Mouse (Mus musculus) midbrain, embryonic 14.5 days (tissue): ENCODE data around the gene Hvcn1. TPM values are rescaled to one million over a fixed set of nuclear protein-coding genes. Genes with fewer than 3 reads are reported as not detected.
"Not testable (repeated sequence)": the region's sequence is repeated elsewhere in the genome, so short reads cannot be mapped to it uniquely, and the experiment has no call there.

Experiments used
- ATAC-seq: fragments of 200-750 bp; cut with Nextera tagmentation; 2 replicates; pipeline ENCODE4 v1.8.0; 2017; ENCODE audit warnings: moderate number of reproducible peaks, moderate library complexity; ENCODE audit not compliant: low FRiP score, low TSS enrichment
- DNase-seq: peaks from one replicate; pipeline ENCODE4 v3.0.0-alpha.2; 2015
- H3K27ac ChIP-seq: fragments of 300-500 bp; sonication (generic); replicated peaks from 2 replicates; pipeline ENCODE4 v1.5.1; 2014; ENCODE audit warnings: mild to moderate bottlenecking, low read depth, low read length, moderate library complexity
- H3K27me3 ChIP-seq: fragments of 300-500 bp; sonication (generic); 2 replicates; pipeline ENCODE4 v1.6.1; 2014; ENCODE audit warnings: low read length, control low read depth, mixed read lengths; ENCODE audit not compliant: control insufficient read depth, insufficient read depth
- H3K36me3 ChIP-seq: fragments of 300-500 bp; sonication (generic); 2 replicates; pipeline ENCODE4 v1.6.1; 2014; ENCODE audit warnings: low read length, control low read depth; ENCODE audit not compliant: control insufficient read depth, insufficient read depth
- H3K4me1 ChIP-seq: fragments of 300-500 bp; sonication (generic); 2 replicates; pipeline ENCODE4 v1.6.1; 2014; ENCODE audit warnings: mild to moderate bottlenecking, antibody characterized with exemption, low read length, control low read depth; ENCODE audit not compliant: control insufficient read depth, insufficient read depth
- H3K4me2 ChIP-seq: fragments of 300-500 bp; sonication (generic); 2 replicates; pipeline ENCODE4 v1.6.1; 2014; ENCODE audit warnings: mild to moderate bottlenecking, low read length, moderate library complexity
- H3K4me3 ChIP-seq: fragments of 300-500 bp; sonication (generic); replicated peaks from 2 replicates; pipeline ENCODE4 v1.5.1; 2014; ENCODE audit warnings: low read depth, low read length
- H3K9ac ChIP-seq: fragments of 300-500 bp; sonication (generic); replicated peaks from 2 replicates; pipeline ENCODE4 v1.6.1; 2014; ENCODE audit warnings: mild to moderate bottlenecking, low read length, moderate library complexity
- H3K9me3 ChIP-seq: fragments of 300-500 bp; sonication (generic); 2 replicates; pipeline ENCODE4 v1.6.1; 2016; ENCODE audit warnings: low read length, control low read depth, mixed read lengths; ENCODE audit not compliant: control insufficient read depth
- WGBS: fragments of 180-500 bp; shearing (Covaris S2); extraction: QIAGEN DNeasy Blood & Tissue Kit; methylation state at CpG from one replicate; pipeline ENCODE4 v1.1.7; 2014; 5-methylcytosine and 5-hydroxymethylcytosine counted together
- polyA plus RNA-seq: library from polyadenylated mRNA; unstranded; fragments of >200 nt; fragmentation: Nextera tagmentation; extraction: Ambion mirVana; gene quantifications from 2 replicates; pipeline ENCODE4 v1.2.1, GENCODE M21; 2014

Gene Hvcn1
- polyA plus RNA-seq, 1 experiment from 2014 or later, result 2.5 TPM

- DNase-seq (no peak), ATAC-seq (no peak)
- H3K27me3 ChIP-seq, result no peaks in the 10 kb centered on the region
- peaks cover 6% of the 10 kb centered on the region; the same call in 1 of the 2 replicates for H3K4me1 ChIP-seq
- whole genome bisulfite sequencing, result 94% methylated on average over 8 of the region's 8 CpGs
- no peaks in the 10 kb centered on the region for H3K9me3 ChIP-seq
- H3K4me3 ChIP-seq, result no peak overlapping the region
- H3K9ac ChIP-seq, result no peak overlapping the region
- no peak overlapping the region for H3K27ac ChIP-seq
- H3K4me2 ChIP-seq, result no peak overlapping the region
- no peaks in the 10 kb centered on the region for H3K36me3 ChIP-seq
Measured at GRCm38 (mm10) chr5:122210890-122211289, 4.3 kb downstream of the Hvcn1 start.

GRCm38 (mm10) chr5:122212125-122212524 lies 5.5 kb downstream of the Hvcn1 start:
- peaks cover 6% of the 10 kb centered on the region; the same call in 1 of the 2 replicates for H3K4me1 ChIP-seq
- ATAC-seq, result no peak
- no peak overlapping the region for H3K27ac ChIP-seq
- H3K4me2 ChIP-seq, result no peak overlapping the region
- no peak overlapping the region for H3K4me3 ChIP-seq
- no peak overlapping the region for H3K9ac ChIP-seq
- no peaks in the 10 kb centered on the region for H3K36me3 ChIP-seq
- DNase-seq, result no peak
- no peaks in the 10 kb centered on the region for H3K27me3 ChIP-seq
- H3K9me3 ChIP-seq, result no peaks in the 10 kb centered on the region
- WGBS, result 86% methylated on average over 8 of the region's 8 CpGs

- H3K9me3 ChIP-seq, H3K4me1 ChIP-seq, H3K4me3 ChIP-seq, DNase-seq, H3K27ac ChIP-seq, H3K9ac ChIP-seq, H3K36me3 ChIP-seq, H3K27me3 ChIP-seq, H3K4me2 ChIP-seq, ATAC-seq: not testable (repeated sequence)
- 100% methylated on average over 1 of the region's 1 CpGs for WGBS
Measured at GRCm38 (mm10) chr5:122212820-122213219, 6.2 kb downstream of the Hvcn1 start.

GRCm38 (mm10) chr5:122213861-122214260 lies 7.3 kb downstream of the Hvcn1 start:
- WGBS, result 92% methylated on average over 6 of the region's 6 CpGs

GRCm38 (mm10) chr5:122217636-122218035 lies 11.0 kb downstream of the Hvcn1 start:
- H3K4me2 ChIP-seq, result no peak overlapping the region
- 78% methylated on average over 6 of the region's 6 CpGs for whole genome bisulfite sequencing
- ATAC-seq (no peak), DNase-seq (no peak)
- H3K4me3 ChIP-seq, result no peak overlapping the region
- H3K27ac ChIP-seq, result no peak overlapping the region
- H3K9me3 ChIP-seq, result no peaks in the 10 kb centered on the region
- H3K4me1 ChIP-seq, result no peaks in the 10 kb centered on the region
- no peak overlapping the region for H3K9ac ChIP-seq
- H3K27me3 ChIP-seq, result no peaks in the 10 kb centered on the region
- H3K36me3 ChIP-seq, result no peaks in the 10 kb centered on the region

More at GRCm38 (mm10) chr5:122213861-122214260, 7.3 kb downstream of the Hvcn1 start:
- Histone ChIP-seq H3K4me1 (peaks cover 6% of the 10 kb centered on the region; the same call in 1 of the 2 replicates), H3K9ac (no peak overlapping the region), H3K4me2 (no peak overlapping the region), H3K36me3 (no peaks in the 10 kb centered on the region), H3K4me3 (no peak overlapping the region), H3K9me3 (no peaks in the 10 kb centered on the region), H3K27ac (no peak overlapping the region), H3K27me3 (no peaks in the 10 kb centered on the region)
- ATAC-seq, result no peak
- DNase-seq, result no peak

- Histone ChIP-seq H3K4me2 (no peak overlapping the region), H3K27ac (no peak overlapping the region), H3K36me3 (no peaks in the 10 kb centered on the region), H3K4me3 (no peak overlapping the region), H3K27me3 (no peaks in the 10 kb centered on the region), H3K9me3 (no peaks in the 10 kb centered on the region), H3K4me1 (no peaks in the 10 kb centered on the region), H3K9ac (no peak overlapping the region)
- ATAC-seq (no peak), DNase-seq (no peak)
- WGBS, result 91% methylated on average over 12 of the region's 12 CpGs
Measured at GRCm38 (mm10) chr5:122218109-122218905, 11.7 kb downstream of the Hvcn1 start.

GRCm38 (mm10) chr5:122218928-122219327 lies 12.3 kb downstream of the Hvcn1 start:
- H3K4me1 ChIP-seq, result no peaks in the 10 kb centered on the region
- 80% methylated on average over 7 of the region's 7 CpGs for WGBS
- no peak overlapping the region for H3K4me3 ChIP-seq
- H3K4me2 ChIP-seq, result no peak overlapping the region
- H3K27me3 ChIP-seq, result no peaks in the 10 kb centered on the region
- ATAC-seq (no peak), DNase-seq (no peak)
- H3K36me3 ChIP-seq, result no peaks in the 10 kb centered on the region
- no peaks in the 10 kb centered on the region for H3K9me3 ChIP-seq
- H3K27ac ChIP-seq, result no peak overlapping the region
- no peak overlapping the region for H3K9ac ChIP-seq

- Histone ChIP-seq H3K9me3 (no peaks in the 10 kb centered on the region), H3K9ac (no peak overlapping the region), H3K4me1 (no peaks in the 10 kb centered on the region), H3K27me3 (no peaks in the 10 kb centered on the region), H3K36me3 (no peaks in the 10 kb centered on the region), H3K27ac (no peak overlapping the region), H3K4me3 (no peak overlapping the region), H3K4me2 (no peak overlapping the region)
- WGBS, result 67% methylated on average over 18 of the region's 18 CpGs
- no peak for DNase-seq
- ATAC-seq, result no peak
Measured at GRCm38 (mm10) chr5:122219655-122220629, 13.3 kb downstream of the Hvcn1 start.
